Mouse (Mus musculus) heart, adult 2 months (tissue): ENCODE measurements around the gene Acad11. TPM values are rescaled to one million over a fixed set of nuclear protein-coding genes. Genes with fewer than 3 reads are reported as not detected.

ENCODE experiments used
- DNase-seq, 2 experiments: peaks; one replicate each; pipeline ENCODE4 v3.0.0; 2021
- H3K27ac ChIP-seq: fragments of 200-600 bp; 2 replicates; pipeline ENCODE4 v1.8.1; 2022
- H3K27me3 ChIP-seq: fragments of 200-500 bp; 2 replicates; pipeline ENCODE4 v1.6.1; 2012; ENCODE audit warnings: mild to moderate bottlenecking, low read length, inconsistent platforms, mixed read lengths; ENCODE audit not compliant: control insufficient read depth, insufficient read depth
- H3K36me3 ChIP-seq: fragments of 200-500 bp; 2 replicates; pipeline ENCODE4 v1.6.1; 2012; ENCODE audit warnings: low read length, inconsistent platforms; ENCODE audit not compliant: control insufficient read depth, insufficient read depth
- H3K4me1 ChIP-seq: fragments of 200-500 bp; 2 replicates; pipeline ENCODE4 v1.6.1; 2011; ENCODE audit warnings: low read length; ENCODE audit not compliant: control insufficient read depth, insufficient read depth
- H3K4me3 ChIP-seq: fragments of 200-600 bp; 2 replicates; pipeline ENCODE4 v1.8.1; 2022
- H3K79me2 ChIP-seq: fragments of 200-500 bp; replicated peaks from 2 replicates; pipeline ENCODE4 v1.6.1; 2012; ENCODE audit warnings: mild to moderate bottlenecking, inconsistent platforms, low read length, moderate library complexity, mixed read lengths; ENCODE audit not compliant: control insufficient read depth, insufficient read depth
- H3K9ac ChIP-seq: fragments of 200-500 bp; 2 replicates; pipeline ENCODE4 v1.6.1; 2012; ENCODE audit warnings: low read depth, mild to moderate bottlenecking, control low read depth, inconsistent platforms, low read length, mixed read lengths
- CTCF ChIP-seq: fragments of 200-600 bp; IDR thresholded peaks from 2 replicates; pipeline ENCODE4 v1.8.1; 2022; ENCODE audit warnings: antibody characterized with exemption, mild to moderate bottlenecking, moderate library complexity
- EP300 ChIP-seq: fragments of 200-500 bp; IDR thresholded peaks from 2 replicates; pipeline ENCODE4 v1.6.1; 2011; ENCODE audit warnings: low read depth, low read length, control low read depth; ENCODE audit not compliant: insufficient read depth
- POLR2A ChIP-seq: fragments of 200-500 bp; IDR thresholded peaks from 2 replicates; pipeline ENCODE4 v1.6.1; 2011; ENCODE audit warnings: mild to moderate bottlenecking, low read depth, low read length, control low read depth; ENCODE audit not compliant: insufficient read depth
- WGBS: fragments of 180-500 bp; shearing (Covaris S2); methylation state at CpG from one replicate; pipeline ENCODE4 v1.1.7; 2018; 5-methylcytosine and 5-hydroxymethylcytosine counted together
- intact Hi-C: fragments of 180-260 bp; cut with DNase I; formaldehyde crosslinking; loops from one replicate; pipeline ENCODE4 v1.15.1; 2025
- polyA plus RNA-seq: library from polyadenylated mRNA; depleted of rRNA; stranded (reverse); fragments of >200 nt; gene quantifications from 2 replicates; pipeline ENCODE4 v1.2.3, GENCODE M21; 2012
- total RNA-seq, 2 experiments: library from RNA; stranded (reverse); gene quantifications; 2 replicates each; pipeline ENCODE4 v1.2.3; 2021

Acad11 gene
- total and polyA plus RNA-seq, 3 experiments = 72.8 to 110 (median 99.8) TPM

GRCm38 (mm10) chr9:104034718-104035117 lies 28.5 kb upstream of the Acad11 start:
- Histone ChIP-seq H3K9ac (no peak overlapping the region), H3K4me3 (no peak overlapping the region), H3K27ac (no peak overlapping the region), H3K36me3 (no peaks in the 10 kb centered on the region), H3K27me3 (no peaks in the 10 kb centered on the region), H3K4me1 (no peaks in the 10 kb centered on the region), H3K79me2 (no peaks in the 10 kb centered on the region)
- WGBS = 86% methylated on average over 6 of the region's 6 CpGs
- intact Hi-C loops = loop anchor here (5.0 kb wide), 1 partner anchor 43 kb away; no protein-coding TSS in a partner anchor
- TF ChIP-seq EP300 = no peak
- no peak for TF ChIP-seq CTCF
- no peak for TF ChIP-seq POLR2A
- no peak for DNase-seq

DNA sequence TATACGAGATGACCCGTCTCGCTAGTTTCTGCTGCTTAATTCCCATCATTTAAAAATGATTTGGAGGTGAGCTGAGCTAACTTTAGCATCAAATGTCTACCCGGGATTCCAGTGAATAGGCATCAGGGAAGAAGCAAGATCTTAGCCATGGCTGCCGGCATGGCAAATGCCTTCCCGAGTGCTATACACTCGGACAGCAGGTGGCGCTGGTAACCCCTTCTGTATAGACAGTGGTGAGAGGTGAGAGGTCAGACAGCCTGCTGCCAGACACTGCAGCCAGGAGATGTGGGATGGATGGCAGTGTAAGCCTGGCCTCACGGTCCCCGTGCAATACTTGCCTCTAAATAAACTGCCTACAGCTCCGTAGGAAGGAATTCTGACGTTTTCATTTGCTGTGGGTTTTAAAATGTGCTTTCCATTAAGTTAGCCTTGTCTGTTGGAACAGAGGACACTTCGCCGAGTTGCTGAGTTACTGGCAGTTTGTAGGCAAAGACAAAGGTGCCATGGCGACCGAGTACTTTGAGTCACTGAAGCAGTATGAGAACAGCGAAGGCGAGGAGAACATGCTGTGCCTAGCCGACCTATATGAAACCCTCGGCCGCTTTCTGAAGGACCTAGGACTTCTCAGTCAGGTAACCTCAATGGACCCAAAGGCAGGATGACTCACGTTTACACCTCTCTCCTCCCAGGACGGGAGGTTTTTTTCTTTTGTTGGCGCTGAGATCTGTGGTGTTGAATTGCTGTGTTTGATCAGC lies 27.7 kb upstream of the Acad11 start:
- intact Hi-C loops = loop anchor here (5.0 kb wide), 1 partner anchor 42 kb away; no protein-coding TSS in a partner anchor
- Histone ChIP-seq H3K4me3 (no peak overlapping the region), H3K27me3 (no peaks in the 10 kb centered on the region), H3K27ac (no peak overlapping the region), H3K9ac (no peak overlapping the region), H3K79me2 (no peaks in the 10 kb centered on the region), H3K4me1 (no peaks in the 10 kb centered on the region), H3K36me3 (no peaks in the 10 kb centered on the region)
- 57% methylated on average over 24 of the region's 24 CpGs for WGBS
- DNase-seq = peak; percentile 58 to 77
- TF ChIP-seq POLR2A = no peak
- peak; percentile 92 for TF ChIP-seq CTCF
- TF ChIP-seq EP300 = no peak

DNA sequence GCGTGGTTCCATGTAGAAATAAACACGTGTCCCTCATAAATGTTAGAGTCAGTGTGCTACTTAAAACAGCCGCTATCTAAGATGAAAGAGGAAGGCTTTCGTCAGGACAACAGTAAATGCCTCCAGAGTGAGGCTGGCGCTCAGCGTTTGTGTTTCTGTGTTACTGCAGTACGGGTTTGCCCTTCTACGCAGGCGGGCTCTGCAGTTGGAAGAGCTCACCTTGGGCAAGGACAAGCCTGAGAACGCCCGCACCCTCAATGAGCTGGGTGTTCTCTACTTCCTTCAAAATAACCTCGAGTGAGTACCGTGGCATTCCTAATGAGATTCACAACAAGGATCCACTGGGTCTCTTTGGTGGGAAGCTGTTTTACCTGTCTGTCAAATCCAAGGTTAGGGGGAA lies 24.9 kb upstream of the Acad11 start:
- no peaks in the 10 kb centered on the region for H3K36me3 ChIP-seq
- no peak overlapping the region for H3K27ac ChIP-seq
- TF ChIP-seq CTCF (no peak), EP300 (no peak), POLR2A (no peak)
- H3K79me2 ChIP-seq = no peaks in the 10 kb centered on the region
- intact Hi-C loops = loop anchor here (5.0 kb wide), 1 partner anchor 39 kb away; no protein-coding TSS in a partner anchor
- H3K4me3 ChIP-seq = no peak overlapping the region
- no peak overlapping the region for H3K9ac ChIP-seq
- no peak for DNase-seq
- WGBS = 73% methylated on average over 13 of the region's 13 CpGs
- H3K27me3 ChIP-seq = no peaks in the 10 kb centered on the region
- no peaks in the 10 kb centered on the region for H3K4me1 ChIP-seq

DNA sequence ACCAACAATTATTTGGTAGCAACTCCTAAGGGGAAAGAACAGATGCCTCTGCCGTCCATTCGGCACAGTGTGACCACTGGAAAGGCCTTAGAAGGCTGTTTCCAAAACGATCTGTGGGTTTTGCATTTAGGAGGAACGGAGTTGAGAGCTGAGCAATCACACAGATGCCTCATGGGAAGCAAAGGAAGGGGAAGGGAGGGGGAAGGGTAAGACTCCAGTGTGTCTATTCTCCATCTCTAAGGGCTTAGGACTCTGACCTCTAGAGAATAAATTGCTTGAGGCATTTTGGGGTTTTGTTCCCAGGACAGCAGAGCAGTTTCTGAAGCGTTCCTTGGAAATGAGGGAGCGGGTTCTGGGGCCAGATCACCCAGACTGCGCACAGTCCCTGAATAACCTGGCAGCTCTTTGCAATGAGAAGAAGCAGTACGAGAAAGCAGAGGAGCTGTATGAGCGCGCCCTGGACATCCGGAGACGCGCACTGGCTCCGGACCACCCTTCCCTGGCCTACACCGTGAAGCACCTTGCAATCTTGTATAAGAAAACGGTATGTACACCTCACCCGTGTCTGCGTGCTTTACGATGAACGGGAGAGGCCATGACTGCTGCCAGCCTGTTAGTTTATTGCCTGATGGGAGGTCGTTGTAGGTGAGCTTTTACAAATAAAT lies 24.0 kb upstream of the Acad11 start:
- Histone ChIP-seq H3K27me3 (no peaks in the 10 kb centered on the region), H3K9ac (no peak overlapping the region), H3K27ac (no peak overlapping the region), H3K4me3 (no peak overlapping the region), H3K36me3 (no peaks in the 10 kb centered on the region), H3K79me2 (no peaks in the 10 kb centered on the region), H3K4me1 (no peaks in the 10 kb centered on the region)
- WGBS = 92% methylated on average over 21 of the region's 21 CpGs
- no peak for TF ChIP-seq EP300
- no peak for TF ChIP-seq CTCF
- TF ChIP-seq POLR2A = no peak
- intact Hi-C loops = loop anchor here (5.0 kb wide), 1 partner anchor 38 kb away; no protein-coding TSS in a partner anchor
- DNase-seq = no peak

GRCm38 (mm10) chr9:104039742-104040141 lies 23.4 kb upstream of the Acad11 start:
- 73% methylated on average over 4 of the region's 4 CpGs for WGBS
- intact Hi-C loops = loop anchor here (5.0 kb wide), 1 partner anchor 38 kb away; no protein-coding TSS in a partner anchor
- no peaks in the 10 kb centered on the region for H3K36me3 ChIP-seq

GRCm38 (mm10) chr9:104040362-104040761 lies 22.8 kb upstream of the Acad11 start, which contains the start of gene Gm28305:
Gene Gm28305, plus strand, starts transcription at chr9:104040662.
- H3K36me3 ChIP-seq = no peaks in the 10 kb centered on the region
- no peak within 1 kb of the TSS for H3K9ac ChIP-seq
- H3K4me1 ChIP-seq = no peaks in the 10 kb centered on the region
- TF ChIP-seq CTCF (no peak), POLR2A (no peak), EP300 (no peak)
- 56% methylated on average over 2 of the region's 2 CpGs for WGBS
- H3K4me3 ChIP-seq = no peak within 1 kb of the TSS
- intact Hi-C loops = no loop called here
- no peak within 1 kb of the TSS for H3K27ac ChIP-seq
- no peaks in the 10 kb centered on the region for H3K79me2 ChIP-seq
- DNase-seq = no peak
- no peaks in the 10 kb centered on the region for H3K27me3 ChIP-seq

More at GRCm38 (mm10) chr9:104039742-104040141, 23.4 kb upstream of the Acad11 start:
- H3K4me3 ChIP-seq = no peak overlapping the region
- no peak for TF ChIP-seq POLR2A
- no peak for TF ChIP-seq CTCF
- TF ChIP-seq EP300 = no peak
- no peak overlapping the region for H3K27ac ChIP-seq
- no peak for DNase-seq
- no peaks in the 10 kb centered on the region for H3K79me2 ChIP-seq
- no peaks in the 10 kb centered on the region for H3K4me1 ChIP-seq
- no peak overlapping the region for H3K9ac ChIP-seq
- no peaks in the 10 kb centered on the region for H3K27me3 ChIP-seq
